Mouse (Mus musculus): ENCODE results near the gene Ildr1.

GRCm38 (mm10) chr16:36665782-36666181 lies 28.0 kb upstream of the Ildr1 start, which contains the start of gene Cd86:
- TF ChIP-seq CTCF (IDR thresholded peaks at IDR 0.05; ENCODE audit: borderline replicate concordance, extremely low read depth, insufficient read depth, insufficient read length) (no peak), POLR2A (IDR thresholded peaks at IDR 0.05; ENCODE audit: borderline replicate concordance, extremely low read depth, insufficient read depth, insufficient read length, poor library complexity, severe bottlenecking) (no peak)
